Mouse (Mus musculus): ENCODE results near the gene Ltbr. TPM values are rescaled to one million over a fixed set of nuclear protein-coding genes. Genes with fewer than 3 reads are reported as not detected.
A peak's percentile ranks its signal among the peaks of the same experiment; 100 is the strongest.
"Not testable (repeated sequence)": the region's sequence is repeated elsewhere in the genome, so short reads cannot be mapped to it uniquely, and the experiment has no call there.

Gene Ltbr
- polyA plus RNA-seq, 1 experiment from 2014 or later, result 54.9 TPM

- Histone ChIP-seq H3K36me3 (ENCODE audit: inconsistent target) (peaks cover 41% of the 10 kb centered on the region), H3K27ac (peak overlapping the region; percentile 65), H3K79me2 (ENCODE audit: inconsistent target) (peaks cover 22% of the 10 kb centered on the region), H3K4me3 (ENCODE audit: inconsistent target) (peak overlapping the region; percentile 69)
- WGBS (ENCODE audit: missing documents), result 56% methylated on average over 22 of the region's 22 CpGs
Measured at GRCm38 (mm10) chr6:125312581-125313355, 917 bp downstream of the Ltbr start.

GRCm38 (mm10) chr6:125312171-125312570, 1.5 kb downstream of the Ltbr start:
- WGBS (ENCODE audit: missing documents), result 94% methylated on average over 8 of the region's 9 CpGs
- Histone ChIP-seq H3K36me3 (ENCODE audit: inconsistent target) (peaks cover 44% of the 10 kb centered on the region), H3K79me2 (ENCODE audit: inconsistent target) (peaks cover 22% of the 10 kb centered on the region), H3K4me3 (ENCODE audit: inconsistent target) (no peak overlapping the region; the same call in 1 of the 2 replicates), H3K27ac (no peak overlapping the region)

GRCm38 (mm10) chr6:125309406-125309805, 4.3 kb downstream of the Ltbr start:
- WGBS (ENCODE audit: missing documents), result 95% methylated on average over 4 of the region's 5 CpGs
- Histone ChIP-seq H3K36me3 (ENCODE audit: inconsistent target) (peaks cover 55% of the 10 kb centered on the region), H3K4me3 (ENCODE audit: inconsistent target) (no peak overlapping the region), H3K79me2 (ENCODE audit: inconsistent target) (peaks cover 22% of the 10 kb centered on the region), H3K27ac (no peak overlapping the region)

GRCm38 (mm10) chr6:125308921-125309320, 4.8 kb downstream of the Ltbr start:
- peaks cover 17% of the 10 kb centered on the region for H3K79me2 ChIP-seq (ENCODE audit: inconsistent target)
- no peak overlapping the region for H3K27ac ChIP-seq
- WGBS (ENCODE audit: missing documents), result 92% methylated on average over 13 of the region's 13 CpGs
- no peak overlapping the region for H3K4me3 ChIP-seq (ENCODE audit: inconsistent target)
- H3K36me3 ChIP-seq (ENCODE audit: inconsistent target), result peaks cover 55% of the 10 kb centered on the region

- Histone ChIP-seq H3K36me3 (ENCODE audit: inconsistent target) (peaks cover 51% of the 10 kb centered on the region), H3K4me3 (ENCODE audit: inconsistent target) (no peak overlapping the region), H3K27ac (no peak overlapping the region), H3K79me2 (ENCODE audit: inconsistent target) (peaks cover 3% of the 10 kb centered on the region)
- 90% methylated on average over 5 of the region's 5 CpGs for WGBS (ENCODE audit: missing documents)
Measured at GRCm38 (mm10) chr6:125307091-125307490, 6.6 kb downstream of the Ltbr start.

GRCm38 (mm10) chr6:125305465-125305864, 8.2 kb downstream of the Ltbr start:
- Histone ChIP-seq H3K27ac (no peak overlapping the region), H3K36me3 (ENCODE audit: inconsistent target) (peaks cover 37% of the 10 kb centered on the region), H3K79me2 (ENCODE audit: inconsistent target) (no peaks in the 10 kb centered on the region), H3K4me3 (ENCODE audit: inconsistent target) (no peak overlapping the region)
- whole genome bisulfite sequencing (ENCODE audit: missing documents), result 87% methylated on average over 6 of the region's 6 CpGs

- not testable (repeated sequence) for H3K4me3 ChIP-seq (ENCODE audit: inconsistent target); H3K27ac ChIP-seq; H3K79me2 ChIP-seq (ENCODE audit: inconsistent target)
- 92% methylated on average over 7 of the region's 7 CpGs for WGBS (ENCODE audit: missing documents)
- peaks cover 28% of the 10 kb centered on the region for H3K36me3 ChIP-seq (ENCODE audit: inconsistent target)
Measured at GRCm38 (mm10) chr6:125304408-125304807, 9.3 kb downstream of the Ltbr start.

GRCm38 (mm10) chr6:125303242-125303641, 10.4 kb downstream of the Ltbr start:
- Histone ChIP-seq H3K36me3 (ENCODE audit: inconsistent target) (peaks cover 18% of the 10 kb centered on the region), H3K79me2 (ENCODE audit: inconsistent target) (no peaks in the 10 kb centered on the region), H3K27ac (no peak overlapping the region), H3K4me3 (ENCODE audit: inconsistent target) (no peak overlapping the region)
- WGBS (ENCODE audit: missing documents), result 100% methylated on average over 4 of the region's 4 CpGs

- peaks cover 13% of the 10 kb centered on the region for H3K36me3 ChIP-seq (ENCODE audit: inconsistent target)
- no peak overlapping the region for H3K27ac ChIP-seq
- H3K4me3 ChIP-seq (ENCODE audit: inconsistent target), result no peak overlapping the region
- H3K79me2 ChIP-seq (ENCODE audit: inconsistent target), result no peaks in the 10 kb centered on the region
- 86% methylated on average over 24 of the region's 24 CpGs for WGBS (ENCODE audit: missing documents)
Measured at GRCm38 (mm10) chr6:125302231-125302982, 11.3 kb downstream of the Ltbr start.

GRCm38 (mm10) chr6:125300982-125301381, 12.7 kb downstream of the Ltbr start:
- no peaks in the 10 kb centered on the region for H3K36me3 ChIP-seq (ENCODE audit: inconsistent target)

GRCm38 (mm10) chr6:125297149-125297820, 16.4 kb downstream of the Ltbr start:
- Histone ChIP-seq H3K79me2 (ENCODE audit: inconsistent target) (no peaks in the 10 kb centered on the region), H3K4me3 (ENCODE audit: inconsistent target) (no peak overlapping the region)
- WGBS (ENCODE audit: missing documents), result 61% methylated on average over 5 of the region's 5 CpGs

More at GRCm38 (mm10) chr6:125300982-125301381, 12.7 kb downstream of the Ltbr start:
- Histone ChIP-seq H3K4me3 (ENCODE audit: inconsistent target) (no peak overlapping the region), H3K27ac (no peak overlapping the region), H3K79me2 (ENCODE audit: inconsistent target) (no peaks in the 10 kb centered on the region)
- WGBS (ENCODE audit: missing documents), result 100% methylated on average over 1 of the region's 1 CpGs

GRCm38 (mm10) chr6:125294049-125294448, 19.6 kb downstream of the Ltbr start:
- H3K79me2 ChIP-seq (ENCODE audit: inconsistent target), result no peaks in the 10 kb centered on the region
- H3K27ac ChIP-seq, result no peak overlapping the region
- H3K36me3 ChIP-seq (ENCODE audit: inconsistent target), result no peaks in the 10 kb centered on the region
- 58% methylated on average over 4 of the region's 4 CpGs for WGBS (ENCODE audit: missing documents)
- H3K4me3 ChIP-seq (ENCODE audit: inconsistent target), result no peak overlapping the region

More at GRCm38 (mm10) chr6:125297149-125297820, 16.4 kb downstream of the Ltbr start:
- Histone ChIP-seq H3K36me3 (ENCODE audit: inconsistent target) (no peaks in the 10 kb centered on the region), H3K27ac (no peak overlapping the region)

- H3K27ac ChIP-seq, result no peak overlapping the region
- no peak overlapping the region for H3K4me3 ChIP-seq (ENCODE audit: inconsistent target)
- H3K79me2 ChIP-seq (ENCODE audit: inconsistent target), result no peaks in the 10 kb centered on the region
- WGBS (ENCODE audit: missing documents), result 95% methylated on average over 7 of the region's 7 CpGs
- no peaks in the 10 kb centered on the region for H3K36me3 ChIP-seq (ENCODE audit: inconsistent target)
Measured at GRCm38 (mm10) chr6:125292256-125292655, 21.4 kb downstream of the Ltbr start.

GRCm38 (mm10) chr6:125291329-125291728, 22.4 kb downstream of the Ltbr start:
- Histone ChIP-seq H3K79me2 (ENCODE audit: inconsistent target) (no peaks in the 10 kb centered on the region), H3K36me3 (ENCODE audit: inconsistent target) (no peaks in the 10 kb centered on the region), H3K27ac (no peak overlapping the region), H3K4me3 (ENCODE audit: inconsistent target) (no peak overlapping the region)
- 86% methylated on average over 4 of the region's 4 CpGs for WGBS (ENCODE audit: missing documents)

Measured in macrophage (primary cell).